Mouse (Mus musculus) embryonic facial prominence, embryonic 14.5 days (tissue): Measurements from ENCODE around the gene Sdhd. TPM values are rescaled to one million over a fixed set of nuclear protein-coding genes. Genes with fewer than 3 reads are reported as not detected.
A peak's percentile ranks its signal among the peaks of the same experiment; 100 is the strongest.

Experiments
- ATAC-seq: fragments of 200-750 bp; cut with Nextera tagmentation; 2 replicates; pipeline ENCODE4 v1.8.0; 2017; ENCODE audit warnings: low read depth, moderate number of reproducible peaks, moderate TSS enrichment
- DNase-seq: peaks from one replicate; pipeline ENCODE4 v3.0.0-alpha.2; 2015; ENCODE audit warnings: low spot score
- H3K27ac ChIP-seq: fragments of 300-500 bp; sonication (generic); replicated peaks from 2 replicates; pipeline ENCODE4 v1.5.1; 2014; ENCODE audit warnings: low read depth, mild to moderate bottlenecking, low read length, moderate library complexity
- H3K27me3 ChIP-seq: fragments of 300-500 bp; sonication (generic); replicated peaks from 2 replicates; pipeline ENCODE4 v1.6.1; 2014; ENCODE audit warnings: low read length; ENCODE audit not compliant: control insufficient read depth, insufficient read depth
- H3K36me3 ChIP-seq: fragments of 300-500 bp; sonication (generic); 2 replicates; pipeline ENCODE4 v1.6.1; 2014; ENCODE audit warnings: low read length, mixed read lengths; ENCODE audit not compliant: control insufficient read depth, insufficient read depth
- H3K4me1 ChIP-seq: fragments of 300-500 bp; sonication (generic); 2 replicates; pipeline ENCODE4 v1.6.1; 2014; ENCODE audit warnings: antibody characterized with exemption, low read length; ENCODE audit not compliant: control insufficient read depth, insufficient read depth
- H3K4me2 ChIP-seq: fragments of 300-500 bp; sonication (generic); 2 replicates; pipeline ENCODE4 v1.6.1; 2014; ENCODE audit warnings: low read depth, mild to moderate bottlenecking, low read length, moderate library complexity, mixed read lengths
- H3K4me3 ChIP-seq: fragments of 300-500 bp; sonication (generic); 2 replicates; pipeline ENCODE4 v1.5.1; 2014; ENCODE audit warnings: low read depth, mild to moderate bottlenecking, low read length
- H3K9ac ChIP-seq: fragments of 300-500 bp; sonication (generic); 2 replicates; pipeline ENCODE4 v1.6.1; 2014; ENCODE audit warnings: low read depth, mild to moderate bottlenecking, low read length, moderate library complexity, mixed read lengths
- H3K9me3 ChIP-seq: fragments of 300-500 bp; sonication (generic); 2 replicates; pipeline ENCODE4 v1.6.1; 2016; ENCODE audit warnings: low read length; ENCODE audit not compliant: control insufficient read depth
- WGBS: fragments of 180-500 bp; shearing (Covaris S2); extraction: QIAGEN DNeasy Blood & Tissue Kit; methylation state at CpG from one replicate; pipeline ENCODE4 v1.1.7; 2014; 5-methylcytosine and 5-hydroxymethylcytosine counted together
- polyA plus RNA-seq: library from polyadenylated mRNA; unstranded; fragments of >200 nt; fragmentation: Nextera tagmentation; extraction: Ambion mirVana; gene quantifications from 2 replicates; pipeline ENCODE4 v1.2.1, GENCODE M21; 2014

Gene Sdhd
- polyA plus RNA-seq, 1 experiment from 2014 or later: 330 TPM

DNA sequence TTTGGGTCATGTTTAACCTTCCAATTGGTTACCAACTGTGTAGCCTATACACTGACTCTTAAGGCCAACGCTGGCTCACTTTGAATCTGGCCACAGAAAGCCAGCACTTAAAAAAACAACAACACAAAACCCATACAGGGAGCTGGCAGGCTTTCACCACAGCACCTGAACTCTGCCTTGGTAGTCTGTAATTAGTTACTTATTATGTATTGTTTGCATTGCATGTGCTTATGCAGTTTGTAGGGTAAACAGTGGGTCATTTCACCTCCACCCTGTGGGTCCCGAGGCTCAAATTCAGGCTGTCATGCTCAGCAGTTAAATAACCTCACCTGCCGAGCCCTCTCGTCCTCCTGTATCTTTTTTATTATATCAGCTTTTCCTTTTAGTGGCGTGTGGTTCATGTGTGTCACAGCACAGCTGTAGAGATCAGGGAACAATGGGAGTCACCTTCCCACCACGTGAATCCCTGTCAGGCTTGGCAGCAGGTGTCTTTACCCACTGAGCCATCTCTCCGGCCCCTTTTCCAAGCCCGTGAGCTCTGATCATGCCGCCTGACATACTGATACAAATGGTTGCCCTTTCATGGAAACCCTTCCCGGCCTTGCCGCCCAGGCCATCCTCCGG lies 8.7 kb downstream of the Sdhd start:
- no peak for DNase-seq
- Histone ChIP-seq H3K9ac (no peak overlapping the region), H3K9me3 (no peaks in the 10 kb centered on the region), H3K27me3 (no peaks in the 10 kb centered on the region), H3K27ac (no peak overlapping the region), H3K4me1 (no peaks in the 10 kb centered on the region), H3K4me3 (no peak overlapping the region), H3K36me3 (peaks cover 49% of the 10 kb centered on the region), H3K4me2 (no peak overlapping the region)
- WGBS: 79% methylated on average over 12 of the region's 12 CpGs
- ATAC-seq: no peak

DNA sequence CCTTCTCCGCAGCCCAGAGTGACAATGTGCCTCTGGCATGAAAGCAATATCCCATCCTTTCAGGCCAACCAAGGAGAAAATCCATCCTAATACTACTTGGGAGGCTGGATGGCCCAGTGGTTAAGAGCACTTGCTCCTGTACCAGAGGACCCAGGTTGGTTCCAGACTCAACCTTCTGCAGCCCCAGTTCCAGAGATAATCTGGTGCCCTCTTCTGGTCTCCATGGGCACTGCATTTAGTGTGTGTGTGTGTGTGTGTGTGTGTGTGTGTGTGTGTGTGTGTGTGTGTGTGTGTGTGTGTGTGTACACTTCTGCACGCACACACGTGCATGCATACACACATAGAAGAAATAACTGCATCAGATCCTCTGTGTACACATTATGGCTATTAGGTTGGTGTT lies 10.1 kb downstream of the Sdhd start:
- H3K4me3 ChIP-seq: no peak overlapping the region
- no peak overlapping the region for H3K9ac ChIP-seq
- H3K4me1 ChIP-seq: no peaks in the 10 kb centered on the region
- no peaks in the 10 kb centered on the region for H3K9me3 ChIP-seq
- no peak overlapping the region for H3K27ac ChIP-seq
- H3K4me2 ChIP-seq: no peak overlapping the region
- DNase-seq: no peak
- ATAC-seq: no peak
- WGBS: 68% methylated on average over 3 of the region's 3 CpGs
- H3K36me3 ChIP-seq: peaks cover 36% of the 10 kb centered on the region
- no peaks in the 10 kb centered on the region for H3K27me3 ChIP-seq

- H3K27ac ChIP-seq: no peak overlapping the region
These were observed 10.7 kb downstream of the Sdhd start for GRCm38 (mm10) chr9:50592955-50593354.

DNA sequence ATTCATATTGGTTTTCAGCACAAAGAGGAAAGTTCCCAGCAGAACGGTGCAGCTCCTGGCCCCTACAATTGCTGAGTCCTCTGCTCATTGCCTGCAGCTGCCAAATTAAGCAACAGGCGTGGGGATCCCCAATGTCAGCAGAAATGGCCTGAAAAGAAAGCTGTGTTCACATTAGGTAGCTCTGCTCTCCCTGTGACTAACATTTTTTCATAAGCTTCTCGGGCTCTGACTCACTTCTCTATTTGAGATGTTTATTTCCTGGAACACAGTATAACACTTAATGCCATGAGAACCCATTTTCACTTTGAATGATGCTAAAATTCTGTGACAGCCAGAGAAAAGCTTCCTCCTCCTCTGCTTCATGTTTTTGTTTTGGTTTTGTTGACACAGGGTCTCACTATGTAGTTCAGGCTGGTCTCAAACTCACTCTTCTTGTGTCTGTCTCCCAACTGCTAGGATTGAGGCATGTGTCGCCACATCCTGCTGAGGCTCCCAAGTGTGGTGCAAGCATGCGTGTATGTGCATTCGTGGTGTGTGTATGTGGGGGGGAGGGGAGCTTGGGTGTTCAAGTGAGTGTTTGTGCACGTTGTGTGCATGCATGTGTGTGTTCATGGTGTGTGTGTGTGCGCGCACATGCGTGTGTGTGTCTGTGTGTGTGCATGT lies 12.6 kb downstream of the Sdhd start:
- ATAC-seq: no peak
- Histone ChIP-seq H3K9ac (no peak overlapping the region), H3K27me3 (no peaks in the 10 kb centered on the region), H3K36me3 (peaks cover 11% of the 10 kb centered on the region), H3K4me3 (no peak overlapping the region), H3K9me3 (no peaks in the 10 kb centered on the region), H3K4me2 (no peak overlapping the region), H3K4me1 (no peaks in the 10 kb centered on the region), H3K27ac (no peak overlapping the region)
- 69% methylated on average over 10 of the region's 10 CpGs for WGBS
- peak; percentile 13 for DNase-seq

More at GRCm38 (mm10) chr9:50592955-50593354, 10.7 kb downstream of the Sdhd start:
- Histone ChIP-seq H3K36me3 (peaks cover 30% of the 10 kb centered on the region), H3K9ac (no peak overlapping the region), H3K4me1 (no peaks in the 10 kb centered on the region), H3K27me3 (no peaks in the 10 kb centered on the region), H3K9me3 (no peaks in the 10 kb centered on the region), H3K4me3 (no peak overlapping the region), H3K4me2 (no peak overlapping the region)
- ATAC-seq (no peak), DNase-seq (no peak)
- WGBS: 85% methylated on average over 9 of the region's 9 CpGs

GRCm38 (mm10) chr9:50586955-50587354 lies 16.7 kb downstream of the Sdhd start:
- Histone ChIP-seq H3K27ac (no peak overlapping the region), H3K4me3 (no peak overlapping the region), H3K36me3 (no peaks in the 10 kb centered on the region), H3K4me1 (no peaks in the 10 kb centered on the region), H3K9ac (no peak overlapping the region), H3K27me3 (no peaks in the 10 kb centered on the region), H3K4me2 (no peak overlapping the region), H3K9me3 (no peaks in the 10 kb centered on the region)
- WGBS: 80% methylated on average over 4 of the region's 4 CpGs
- DNase-seq: no peak
- no peak for ATAC-seq

DNA sequence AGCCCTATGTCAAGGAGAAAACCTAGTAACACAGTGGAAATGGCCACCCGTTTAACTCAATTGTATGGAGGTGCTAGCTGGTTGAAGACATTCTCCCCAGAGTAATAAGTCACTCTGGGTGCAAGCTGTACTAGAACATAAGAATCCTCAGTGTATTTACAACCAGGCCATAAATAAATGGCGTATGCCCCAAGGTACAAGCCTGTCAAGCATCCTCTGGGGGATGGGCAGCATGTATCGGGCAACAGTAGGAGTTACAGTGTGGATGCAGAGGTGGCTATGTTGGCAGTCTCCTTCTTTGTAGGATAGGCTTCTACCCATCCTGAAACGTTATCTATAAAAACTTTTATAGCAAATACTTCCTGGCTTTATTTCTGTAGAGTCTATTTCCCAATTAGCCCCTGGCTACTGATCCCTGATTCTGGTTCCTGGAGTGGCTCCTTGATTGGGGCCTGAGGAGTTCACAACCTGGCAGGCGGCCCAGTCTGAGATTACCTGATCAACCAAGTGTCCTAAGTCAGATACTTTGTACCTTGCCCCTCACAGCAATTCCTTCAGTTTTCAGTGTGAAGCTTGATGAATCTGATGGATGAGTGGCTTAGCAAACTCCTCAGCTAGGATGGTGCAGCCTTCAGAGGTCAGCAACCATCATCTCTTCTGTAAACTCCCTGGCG lies 18.3 kb downstream of the Sdhd start:
- no peak overlapping the region for H3K9ac ChIP-seq
- no peaks in the 10 kb centered on the region for H3K36me3 ChIP-seq
- 80% methylated on average over 6 of the region's 6 CpGs for WGBS
- H3K27ac ChIP-seq: no peak overlapping the region
- no peak overlapping the region for H3K4me2 ChIP-seq
- H3K4me1 ChIP-seq: no peaks in the 10 kb centered on the region
- no peak overlapping the region for H3K4me3 ChIP-seq
- H3K27me3 ChIP-seq: no peaks in the 10 kb centered on the region
- ATAC-seq (no peak), DNase-seq (no peak)
- H3K9me3 ChIP-seq: no peaks in the 10 kb centered on the region

DNA sequence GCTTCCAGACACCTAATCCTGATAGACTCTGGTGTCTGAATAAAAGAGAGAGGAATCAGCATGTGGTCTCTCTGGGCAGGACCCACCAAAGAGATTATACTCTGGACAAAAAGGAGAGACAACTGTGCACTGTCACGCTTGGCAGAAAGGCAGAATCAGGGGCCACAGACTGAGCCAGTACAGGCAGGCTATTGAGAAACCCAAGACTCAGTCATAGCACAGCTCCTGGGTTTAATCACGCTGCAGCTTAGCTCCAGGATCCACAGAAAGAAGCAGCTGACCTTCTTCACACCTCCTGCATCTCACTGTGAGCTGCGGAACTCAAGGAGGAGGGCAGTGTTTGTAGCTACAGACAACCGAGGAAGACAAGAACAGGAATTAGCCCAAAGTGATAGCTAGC lies 23.2 kb downstream of the Sdhd start:
- no peak for ATAC-seq
- 37% methylated on average over 4 of the region's 4 CpGs for WGBS

DNA sequence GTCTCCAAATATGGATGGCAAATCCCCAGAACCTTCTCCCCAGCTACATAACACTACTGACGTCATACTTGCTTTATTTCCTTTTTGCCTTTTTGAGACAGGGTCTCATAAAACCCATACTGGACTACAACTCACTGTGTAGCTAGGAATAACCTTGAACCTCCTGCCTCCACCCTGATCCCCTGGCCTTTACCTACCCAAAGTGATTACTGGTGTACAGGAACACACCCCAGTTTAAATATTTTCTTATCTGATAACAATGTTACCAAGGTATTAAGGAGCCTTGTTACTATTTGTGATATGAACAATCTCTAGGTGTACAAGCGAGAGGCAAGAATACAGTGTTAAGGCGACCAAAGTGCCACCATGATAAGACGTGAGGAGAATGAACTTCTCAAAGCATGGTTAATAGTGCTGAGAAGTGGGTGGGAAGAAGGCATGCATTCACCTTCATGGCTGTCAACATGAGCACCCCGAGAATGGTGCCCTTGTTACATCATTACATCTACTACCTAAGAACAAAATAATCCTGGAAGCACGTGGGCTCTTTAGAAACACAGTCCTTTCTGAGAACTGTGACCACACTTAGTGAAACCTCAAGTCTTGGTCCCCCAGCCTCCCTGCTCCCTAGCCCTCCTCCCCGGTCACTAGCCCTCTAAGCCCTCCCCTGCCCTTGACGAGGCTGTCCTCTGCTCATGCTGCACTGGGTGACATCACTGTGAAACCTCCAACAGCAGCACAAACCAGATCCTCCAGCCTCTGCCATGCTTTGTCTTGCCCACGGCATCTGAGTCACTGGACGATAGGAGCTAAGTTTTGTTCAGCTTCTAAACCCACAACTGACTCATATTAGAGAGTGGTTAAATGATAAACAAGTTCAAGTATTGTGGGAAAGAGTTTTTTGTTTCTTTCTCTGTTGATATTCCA lies 33.8 kb downstream of the Sdhd start:
- WGBS: 71% methylated on average over 10 of the region's 10 CpGs

More for the DNA sequence above, 23.2 kb downstream of the Sdhd start:
- Histone ChIP-seq H3K9me3 (no peaks in the 10 kb centered on the region), H3K4me2 (no peak overlapping the region), H3K27ac (no peak overlapping the region), H3K27me3 (no peaks in the 10 kb centered on the region), H3K36me3 (no peaks in the 10 kb centered on the region), H3K9ac (no peak overlapping the region), H3K4me1 (no peaks in the 10 kb centered on the region), H3K4me3 (no peak overlapping the region)
- DNase-seq: no peak

More for the DNA sequence above, 33.8 kb downstream of the Sdhd start:
- H3K27ac ChIP-seq: no peak overlapping the region
- no peaks in the 10 kb centered on the region for H3K9me3 ChIP-seq
- no peaks in the 10 kb centered on the region for H3K27me3 ChIP-seq
- ATAC-seq: no peak
- no peak for DNase-seq
- no peaks in the 10 kb centered on the region for H3K36me3 ChIP-seq
- H3K4me1 ChIP-seq: no peaks in the 10 kb centered on the region
- H3K4me3 ChIP-seq: no peak overlapping the region
- no peak overlapping the region for H3K4me2 ChIP-seq
- no peak overlapping the region for H3K9ac ChIP-seq
